Mouse (Mus musculus): Measurements from ENCODE around the gene Dnajb13.

GRCm38 (mm10) chr7:100472777-100473176 lies 42.0 kb downstream of the Dnajb13 start, which contains the start of gene Ucp3:
- TF ChIP-seq POLR2A (IDR thresholded peaks at IDR 0.05; ENCODE audit: borderline replicate concordance, low read depth, low read length) (no peak), CTCF (IDR thresholded peaks at IDR 0.05; ENCODE audit: low read depth, low read length) (no peak)

All from bone marrow macrophage, adult 2 months (primary cell).